Mouse (Mus musculus) cortical plate, adult 2 months (tissue): ENCODE results near the gene Fbn1.
"Not testable (repeated sequence)": the region's sequence is repeated elsewhere in the genome, so short reads cannot be mapped to it uniquely, and the experiment has no call there.

Experiments used
- CTCF ChIP-seq: fragments of 200-500 bp; IDR thresholded peaks from 2 replicates; pipeline ENCODE4 v1.5.1; 2011; ENCODE audit warnings: mild to moderate bottlenecking, control low read depth, low read length; ENCODE audit not compliant: insufficient read depth; ENCODE audit errors: extremely low read depth
- POLR2A ChIP-seq: fragments of 200-500 bp; IDR thresholded peaks from 2 replicates; pipeline ENCODE4 v1.6.1; 2011; ENCODE audit warnings: mild to moderate bottlenecking, low read length, control low read depth; ENCODE audit not compliant: insufficient read depth; ENCODE audit errors: extremely low read depth

- TF ChIP-seq POLR2A, CTCF: not testable (repeated sequence)
Observed at GRCm38 (mm10) chr2:125279995-125280394, 227.8 kb downstream of the Fbn1 start.
